Mouse (Mus musculus) E14TG2a.4 (cell line): ENCODE results near the gene Lrrc25.

Experiments
- CTCF ChIP-seq: conservative IDR thresholded peaks from 2 replicates; pipeline ENCODE4 v1.5.1; 2014; ENCODE audit warnings: low read length
- NANOG ChIP-seq: IDR thresholded peaks from 2 replicates; pipeline ENCODE4 v1.6.1; 2014; ENCODE audit warnings: borderline replicate concordance, low read length, mixed read lengths
- POU5F1 ChIP-seq: IDR thresholded peaks from 2 replicates; pipeline ENCODE4 v1.6.1; 2014; ENCODE audit warnings: low read length, borderline replicate concordance

GRCm38 (mm10) chr8:70593173-70593572 is 22.8 kb upstream of the Lrrc25 start:
- TF ChIP-seq CTCF (no peak), NANOG (no peak), POU5F1 (no peak)
